Mouse (Mus musculus) heart, postnatal 0 days (tissue): ENCODE results near the gene Neurl3. TPM values are rescaled to one million over a fixed set of nuclear protein-coding genes. Genes with fewer than 3 reads are reported as not detected.

ENCODE experiments used
- ATAC-seq: fragments of 200-750 bp; cut with Nextera tagmentation; 2 replicates; pipeline ENCODE4 v1.8.0; 2017; ENCODE audit warnings: low read depth, moderate number of reproducible peaks, moderate library complexity; ENCODE audit not compliant: insufficient read depth
- DNase-seq: peaks from one replicate; pipeline ENCODE4 v3.0.0-alpha.2; 2016; ENCODE audit warnings: low spot score
- H3K27ac ChIP-seq: fragments of 300-500 bp; sonication (generic); 2 replicates; pipeline ENCODE4 v1.5.1; 2014; ENCODE audit warnings: low read depth, mild to moderate bottlenecking
- H3K27me3 ChIP-seq: fragments of 300-500 bp; sonication (generic); 2 replicates; pipeline ENCODE4 v1.6.1; 2014; ENCODE audit warnings: low read length, mixed read lengths; ENCODE audit not compliant: control insufficient read depth, insufficient read depth
- H3K36me3 ChIP-seq: fragments of 300-500 bp; sonication (generic); replicated peaks from 2 replicates; pipeline ENCODE4 v1.6.1; 2014; ENCODE audit warnings: low read length, mixed read lengths; ENCODE audit not compliant: control insufficient read depth, insufficient read depth
- H3K4me1 ChIP-seq: fragments of 300-500 bp; sonication (generic); 2 replicates; pipeline ENCODE4 v1.6.1; 2014; ENCODE audit warnings: antibody characterized with exemption; ENCODE audit not compliant: control insufficient read depth, insufficient read depth
- H3K4me2 ChIP-seq: fragments of 300-500 bp; sonication (generic); 2 replicates; pipeline ENCODE4 v1.6.1; 2014; ENCODE audit warnings: low read depth, mild to moderate bottlenecking, low read length, moderate library complexity
- H3K4me3 ChIP-seq: fragments of 300-500 bp; sonication (generic); 2 replicates; pipeline ENCODE4 v1.5.1; 2014; ENCODE audit warnings: low read depth, low read length
- H3K9ac ChIP-seq: fragments of 300-500 bp; sonication (generic); replicated peaks from 2 replicates; pipeline ENCODE4 v1.6.1; 2014; ENCODE audit warnings: low read depth, low read length, mixed read lengths
- H3K9me3 ChIP-seq: fragments of 300-500 bp; sonication (generic); replicated peaks from 2 replicates; pipeline ENCODE4 v1.6.1; 2016; ENCODE audit warnings: low read length; ENCODE audit not compliant: control insufficient read depth
- CTCF ChIP-seq: IDR thresholded peaks from 2 replicates; pipeline ENCODE4 v1.5.1; 2016; ENCODE audit warnings: antibody characterized with exemption, control low read depth, low read depth
- EP300 ChIP-seq: IDR thresholded peaks from 2 replicates; pipeline ENCODE4 v1.6.1; 2016; ENCODE audit warnings: antibody characterized with exemption, low read depth
- WGBS: fragments of 180-500 bp; shearing (Covaris S2); extraction: QIAGEN DNeasy Blood & Tissue Kit; methylation state at CpG from one replicate; pipeline ENCODE4 v1.1.7; 2014; 5-methylcytosine and 5-hydroxymethylcytosine counted together
- polyA plus RNA-seq: library from polyadenylated mRNA; unstranded; fragments of >200 nt; fragmentation: Nextera tagmentation; extraction: Ambion mirVana; gene quantifications from 2 replicates; pipeline ENCODE4 v1.2.1, GENCODE M21; 2015
- total RNA-seq: library from RNA; depleted of rRNA; stranded (reverse); fragments of >200 nt; gene quantifications from 2 replicates; pipeline ENCODE4 v1.2.3, GENCODE M21; 2014; ENCODE audit warnings: low replicate concordance

Neurl3 gene
- total and polyA plus RNA-seq, 2 experiments from 2014 or later = 3.6 to 12.9 TPM

- H3K4me1 ChIP-seq = 0 out of 2 replicates have a peak, but pooled peaks cover 4% of the 10 kb centered on the region
- peak overlapping the region; percentile 67; the same call in 1 of the 2 replicates for H3K4me3 ChIP-seq
- no peak for DNase-seq
- WGBS = 81% methylated on average over 4 of the region's 4 CpGs
- H3K9ac ChIP-seq = no peak overlapping the region
- TF ChIP-seq EP300 = no peak
- no peak for TF ChIP-seq CTCF
- no peak overlapping the region; the same call in 1 of the 2 replicates for H3K27ac ChIP-seq
- no peaks in the 10 kb centered on the region for H3K27me3 ChIP-seq
- no peaks in the 10 kb centered on the region for H3K9me3 ChIP-seq
- no peaks in the 10 kb centered on the region for H3K36me3 ChIP-seq
- ATAC-seq = no peak
- peak overlapping the region; percentile 82; the same call in 1 of the 2 replicates for H3K4me2 ChIP-seq
Measured at GRCm38 (mm10) chr1:36244828-36245215, 29.7 kb downstream of the Neurl3 start.

DNA sequence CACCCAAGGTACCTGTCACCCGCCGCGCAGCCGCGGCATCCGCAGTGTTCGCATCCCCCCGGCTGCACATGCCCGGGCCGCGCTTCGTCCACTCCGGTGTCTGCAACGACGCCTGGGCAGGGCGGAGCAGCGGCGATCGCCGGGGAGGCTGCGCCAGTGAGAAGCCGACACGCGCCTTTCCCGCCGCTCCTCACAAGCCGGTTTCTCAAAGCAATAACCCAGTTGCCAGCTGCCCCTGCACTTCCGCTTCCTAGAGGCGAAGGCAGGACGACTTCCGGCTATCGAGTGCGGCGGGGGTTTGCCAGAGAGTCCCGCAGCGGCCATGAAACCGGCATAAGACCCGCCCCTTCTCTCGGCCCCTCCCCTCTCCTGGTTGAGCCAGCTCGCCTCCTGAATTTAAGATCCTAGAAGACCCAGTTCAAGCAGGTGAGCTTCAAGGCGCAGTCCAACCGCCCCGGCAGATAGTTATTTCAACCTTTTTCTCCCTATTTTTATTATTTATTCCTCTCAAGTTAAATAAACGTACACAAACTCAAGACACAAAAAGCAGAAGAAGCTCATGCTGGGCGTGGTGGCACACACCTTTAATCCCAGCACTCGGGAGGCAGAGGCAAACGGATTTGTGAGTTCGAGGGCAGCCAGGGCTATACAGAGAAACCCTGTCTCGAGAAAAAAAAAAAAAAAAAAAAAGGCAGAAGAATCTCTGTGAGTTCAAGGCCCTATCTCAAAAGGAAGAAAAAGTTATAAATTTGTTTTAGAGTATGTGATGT, 30.2 kb downstream of the Neurl3 start, which contains the start of gene Uggt1:
Gene Uggt1 (minus strand): TSS at position 663 of the 770 bp plus-strand sequence.
- H3K9ac ChIP-seq = peak within 1 kb of the TSS; percentile 75
- H3K4me3 ChIP-seq = peak within 1 kb of the TSS; percentile 67
- 0 out of 2 replicates have a peak, but pooled peaks cover 4% of the 10 kb centered on the region for H3K4me1 ChIP-seq
- H3K27me3 ChIP-seq = no peaks in the 10 kb centered on the region
- peak within 1 kb of the TSS; percentile 82 for H3K4me2 ChIP-seq
- DNase-seq = peak; percentile 92
- H3K9me3 ChIP-seq = no peaks in the 10 kb centered on the region
- WGBS = 3% methylated on average over 34 of the region's 49 CpGs
- no peaks in the 10 kb centered on the region for H3K36me3 ChIP-seq
- TF ChIP-seq CTCF (no peak), EP300 (no peak)
- peak; percentile 97 for ATAC-seq
- peak within 1 kb of the TSS; percentile 70 for H3K27ac ChIP-seq

DNA sequence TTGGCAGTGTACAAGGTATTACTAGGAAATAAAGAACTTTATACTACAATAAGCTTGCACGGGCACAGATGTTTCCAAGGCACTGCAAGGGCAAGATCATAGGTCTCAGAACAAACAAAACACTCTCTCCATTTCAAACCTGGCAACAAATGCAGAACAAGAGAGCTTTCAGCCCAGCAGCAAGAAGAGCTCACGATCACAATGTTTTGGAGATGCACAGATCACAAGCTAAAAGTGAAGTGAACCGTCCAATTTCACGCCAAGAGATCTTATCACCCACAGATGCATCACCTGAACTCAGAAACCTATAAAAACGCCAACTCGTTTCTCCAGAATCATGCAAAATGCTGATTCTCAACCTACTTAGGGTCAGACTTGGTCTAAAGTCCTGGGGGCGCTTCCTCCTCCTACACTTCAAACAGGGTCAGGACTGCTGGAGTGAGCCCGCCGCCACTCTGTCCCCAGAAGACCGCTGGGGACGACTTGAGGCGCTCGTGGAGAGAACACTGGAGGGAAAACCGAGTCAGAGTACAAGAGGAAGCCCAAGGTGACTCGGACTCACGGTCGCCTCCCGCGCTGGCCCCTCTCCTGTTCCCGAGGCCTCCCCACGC, 30.9 kb downstream of the Neurl3 start:
- 4% methylated on average over 17 of the region's 21 CpGs for WGBS
- ATAC-seq (peak; percentile 18), DNase-seq (no peak)
- Histone ChIP-seq H3K27ac (peak overlapping the region; percentile 70), H3K36me3 (no peaks in the 10 kb centered on the region), H3K27me3 (no peaks in the 10 kb centered on the region), H3K9ac (peak overlapping the region; percentile 75), H3K4me2 (peak overlapping the region; percentile 82), H3K9me3 (no peaks in the 10 kb centered on the region), H3K4me3 (peak overlapping the region; percentile 67), H3K4me1 (0 out of 2 replicates have a peak, but pooled peaks cover 4% of the 10 kb centered on the region)
- TF ChIP-seq CTCF = no peak
- TF ChIP-seq EP300 = no peak

GRCm38 (mm10) chr1:36241903-36242429, 32.5 kb downstream of the Neurl3 start:
- no peak for DNase-seq
- Histone ChIP-seq H3K27ac (no peak overlapping the region), H3K36me3 (no peaks in the 10 kb centered on the region), H3K4me1 (0 out of 2 replicates have a peak, but pooled peaks cover 4% of the 10 kb centered on the region), H3K9ac (no peak overlapping the region), H3K4me2 (no peak overlapping the region), H3K27me3 (no peaks in the 10 kb centered on the region), H3K4me3 (no peak overlapping the region), H3K9me3 (no peaks in the 10 kb centered on the region)
- TF ChIP-seq CTCF (no peak), EP300 (no peak)
- ATAC-seq = no peak
- 88% methylated on average over 15 of the region's 15 CpGs for WGBS

DNA sequence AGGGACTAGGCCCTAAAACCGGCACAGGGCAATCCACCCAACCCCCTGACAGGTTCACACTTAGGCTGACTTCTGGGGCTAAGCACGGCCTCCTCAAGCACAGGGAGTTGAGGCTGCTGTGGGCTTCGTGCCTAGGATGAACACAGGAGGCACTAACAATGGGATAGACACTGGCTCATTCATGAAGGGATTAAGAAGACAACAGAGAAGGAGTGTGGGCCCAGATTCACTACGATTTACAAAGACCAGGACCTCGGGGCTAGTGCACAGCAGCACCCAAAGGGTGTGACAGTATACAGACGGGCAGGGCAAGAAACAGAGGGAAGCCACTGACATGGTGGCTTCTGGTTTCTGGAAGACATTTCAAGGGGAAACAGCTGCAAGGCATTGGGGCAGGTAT, 34.3 kb downstream of the Neurl3 start:
- H3K9me3 ChIP-seq = no peaks in the 10 kb centered on the region
- no peaks in the 10 kb centered on the region for H3K27me3 ChIP-seq
- no peak for TF ChIP-seq CTCF
- no peak for TF ChIP-seq EP300
- DNase-seq (no peak), ATAC-seq (no peak)
- no peak overlapping the region for H3K4me3 ChIP-seq
- no peak overlapping the region for H3K9ac ChIP-seq
- no peak overlapping the region for H3K4me2 ChIP-seq
- no peak overlapping the region for H3K27ac ChIP-seq
- no peaks in the 10 kb centered on the region for H3K36me3 ChIP-seq
- 82% methylated on average over 6 of the region's 6 CpGs for WGBS
- 0 out of 2 replicates have a peak, but pooled peaks cover 4% of the 10 kb centered on the region for H3K4me1 ChIP-seq
